Mouse (Mus musculus) hindbrain, embryonic 16.5 days (tissue): ENCODE measurements at regions not wholly inside any gene's neighbourhood (a gene's known extent, or its start where the extent isn't known, plus 50 kb on each side); places are given as distances from the start of the nearest gene placed in this dataset.

Source experiments
- ATAC-seq: fragments of 200-750 bp; cut with Nextera tagmentation; 2 replicates; pipeline ENCODE4 v1.8.0; 2017; ENCODE audit warnings: moderate TSS enrichment, moderate library complexity
- H3K27ac ChIP-seq: fragments of 300-500 bp; sonication (generic); 2 replicates; pipeline ENCODE4 v1.5.1; 2014; ENCODE audit warnings: low read depth, mild to moderate bottlenecking, control low read depth, low read length, moderate library complexity
- H3K27me3 ChIP-seq: fragments of 300-500 bp; sonication (generic); replicated peaks from 2 replicates; pipeline ENCODE4 v1.6.1; 2014; ENCODE audit warnings: low read length; ENCODE audit not compliant: control insufficient read depth, insufficient read depth
- H3K36me3 ChIP-seq: fragments of 300-500 bp; sonication (generic); 2 replicates; pipeline ENCODE4 v1.6.1; 2014; ENCODE audit warnings: mild to moderate bottlenecking, low read length, moderate library complexity, mixed read lengths; ENCODE audit not compliant: control insufficient read depth, insufficient read depth
- H3K4me1 ChIP-seq: fragments of 300-500 bp; sonication (generic); 2 replicates; pipeline ENCODE4 v1.6.1; 2014; ENCODE audit warnings: low read depth, low read length; ENCODE audit not compliant: control insufficient read depth, insufficient read depth
- H3K4me2 ChIP-seq: fragments of 300-500 bp; sonication (generic); 2 replicates; pipeline ENCODE4 v1.6.1; 2014; ENCODE audit warnings: mild to moderate bottlenecking, low read length, control low read depth, moderate library complexity
- H3K4me3 ChIP-seq: fragments of 300-500 bp; sonication (generic); 2 replicates; pipeline ENCODE4 v1.5.1; 2014; ENCODE audit warnings: mild to moderate bottlenecking, low read length, control low read depth, moderate library complexity
- H3K9ac ChIP-seq: fragments of 300-500 bp; sonication (generic); 2 replicates; pipeline ENCODE4 v1.6.1; 2014; ENCODE audit warnings: low read depth, mild to moderate bottlenecking, control low read depth, low read length, moderate library complexity
- H3K9me3 ChIP-seq: fragments of 300-500 bp; sonication (generic); 2 replicates; pipeline ENCODE4 v1.6.1; 2014; ENCODE audit warnings: mild to moderate bottlenecking, low read length, moderate library complexity; ENCODE audit not compliant: control insufficient read depth
- WGBS: fragments of 180-500 bp; shearing (Covaris S2); extraction: QIAGEN DNeasy Blood & Tissue Kit; methylation state at CpG from one replicate; pipeline ENCODE4 v1.1.7; 2014; 5-methylcytosine and 5-hydroxymethylcytosine counted together

DNA sequence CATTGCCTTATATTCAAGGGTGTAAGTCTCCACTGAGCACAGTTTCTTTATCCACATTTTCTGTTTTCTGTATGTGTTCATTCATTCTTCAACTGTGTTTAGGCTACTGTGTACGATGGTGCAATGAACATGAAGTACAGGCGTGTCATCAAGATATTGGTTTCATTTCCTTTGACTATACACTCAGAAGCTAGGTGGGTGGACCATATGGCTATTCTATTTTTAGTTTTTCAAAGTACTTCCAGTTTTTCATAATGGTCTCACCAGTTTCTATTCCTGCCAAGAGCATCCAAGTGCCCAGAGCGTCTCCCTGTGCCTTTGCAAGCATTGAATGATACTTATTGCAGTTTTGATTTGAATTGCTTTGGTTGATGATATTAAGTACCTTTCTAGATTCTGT, 132.8 kb upstream of the Nxpe4 start:
- ATAC-seq: no peak
- Histone ChIP-seq H3K9ac (no peak overlapping the region), H3K4me2 (no peak overlapping the region), H3K9me3 (no peaks in the 10 kb centered on the region), H3K36me3 (no peaks in the 10 kb centered on the region), H3K4me1 (no peaks in the 10 kb centered on the region), H3K27me3 (no peaks in the 10 kb centered on the region), H3K27ac (no peak overlapping the region), H3K4me3 (no peak overlapping the region)
- 97% methylated on average over 3 of the region's 3 CpGs for WGBS

DNA sequence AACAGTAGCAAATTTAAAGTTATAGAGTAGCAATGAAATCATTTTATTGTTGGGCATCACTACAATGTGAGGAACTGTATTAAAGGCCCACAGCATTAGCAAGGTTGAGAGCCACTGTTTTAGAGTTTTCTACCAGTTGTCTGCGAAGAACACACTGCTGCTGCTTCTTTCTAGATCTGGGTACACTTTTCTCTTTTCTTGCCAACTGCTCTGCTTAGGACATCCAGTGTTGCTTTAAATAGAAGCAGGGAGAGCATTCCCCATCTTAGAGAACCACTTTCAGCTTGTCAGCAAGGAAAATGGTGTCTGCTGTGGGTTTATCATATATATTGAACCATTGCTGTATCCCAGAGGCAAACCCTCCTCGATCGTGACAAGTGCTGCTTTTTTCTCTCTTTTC, 131.0 kb upstream of the Nxpe4 start:
- Histone ChIP-seq H3K4me3 (no peak overlapping the region), H3K4me1 (no peaks in the 10 kb centered on the region), H3K36me3 (no peaks in the 10 kb centered on the region), H3K9ac (no peak overlapping the region), H3K27me3 (no peaks in the 10 kb centered on the region), H3K4me2 (no peak overlapping the region), H3K9me3 (no peaks in the 10 kb centered on the region), H3K27ac (no peak overlapping the region)
- ATAC-seq: no peak
- WGBS: 85% methylated on average over 3 of the region's 3 CpGs

DNA sequence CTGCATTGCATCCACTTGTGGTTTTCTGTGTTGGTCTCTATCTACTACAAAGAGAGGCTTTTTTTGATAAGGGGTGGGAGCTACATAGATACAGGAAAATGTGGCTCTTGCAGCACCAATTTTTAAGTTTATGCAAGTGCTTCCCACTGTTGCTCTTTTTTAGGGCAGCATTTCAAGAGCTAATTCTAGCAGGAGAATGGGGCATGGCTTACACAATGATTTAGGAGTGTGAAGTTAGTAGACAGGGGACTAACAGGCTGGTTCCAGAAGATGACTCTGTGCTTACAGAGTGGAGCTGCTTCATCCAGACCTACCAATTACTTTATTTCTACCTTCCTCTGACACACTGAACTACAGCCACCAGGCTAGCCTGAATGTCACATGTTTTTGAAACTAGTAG, 125.9 kb upstream of the Nxpe4 start:
- no peak for ATAC-seq
- no peak overlapping the region for H3K27ac ChIP-seq
- H3K36me3 ChIP-seq: no peaks in the 10 kb centered on the region
- no peaks in the 10 kb centered on the region for H3K4me1 ChIP-seq
- H3K9ac ChIP-seq: no peak overlapping the region
- no peak overlapping the region for H3K4me2 ChIP-seq
- no peaks in the 10 kb centered on the region for H3K27me3 ChIP-seq
- no peaks in the 10 kb centered on the region for H3K9me3 ChIP-seq
- no peak overlapping the region for H3K4me3 ChIP-seq

DNA sequence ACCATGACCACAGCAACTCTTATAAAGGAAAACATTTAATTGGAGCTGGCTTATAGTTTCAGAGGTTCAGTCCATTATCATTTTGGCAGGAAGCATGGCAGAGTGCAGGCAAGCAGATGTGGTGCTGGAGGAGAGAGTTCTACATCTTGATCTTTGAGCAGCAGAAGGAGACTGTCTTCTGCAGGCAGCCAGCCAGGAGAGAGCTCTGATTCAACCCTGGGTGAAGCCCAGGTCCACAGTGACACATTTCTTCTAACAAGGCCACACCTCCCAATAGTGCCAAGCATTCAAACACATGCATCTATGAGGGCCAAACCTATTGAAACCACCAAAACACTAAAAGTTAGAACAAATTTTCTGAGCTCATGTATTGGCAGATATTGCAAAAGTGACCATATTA, 117.0 kb upstream of the Nxpe4 start:
- ATAC-seq: no peak
- H3K27me3 ChIP-seq: no peaks in the 10 kb centered on the region
- no peak overlapping the region for H3K4me3 ChIP-seq

DNA sequence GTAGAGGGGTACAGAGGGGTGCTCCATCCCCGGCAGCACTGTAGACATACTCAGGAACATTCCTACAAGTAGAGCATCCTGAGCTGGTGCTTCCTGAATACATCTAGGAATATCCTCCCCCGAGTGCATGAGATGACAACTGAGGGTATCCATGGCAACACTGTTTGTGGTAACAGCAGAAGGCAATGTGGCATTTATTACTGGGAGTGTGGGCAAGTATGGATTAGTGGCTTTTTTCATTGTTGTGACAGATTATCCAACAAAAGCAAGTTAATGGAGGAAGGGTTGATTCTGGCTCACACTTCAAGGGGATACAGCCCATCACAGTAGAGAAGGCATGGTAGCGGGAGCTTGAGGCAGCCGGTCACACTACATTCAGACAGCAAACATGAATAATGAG, 114.0 kb upstream of the Nxpe4 start:
- no peaks in the 10 kb centered on the region for H3K36me3 ChIP-seq

More for the DNA sequence above, 117.0 kb upstream of the Nxpe4 start:
- Histone ChIP-seq H3K27ac (no peak overlapping the region), H3K9ac (no peak overlapping the region), H3K4me2 (no peak overlapping the region), H3K9me3 (no peaks in the 10 kb centered on the region), H3K36me3 (no peaks in the 10 kb centered on the region), H3K4me1 (no peaks in the 10 kb centered on the region)

DNA sequence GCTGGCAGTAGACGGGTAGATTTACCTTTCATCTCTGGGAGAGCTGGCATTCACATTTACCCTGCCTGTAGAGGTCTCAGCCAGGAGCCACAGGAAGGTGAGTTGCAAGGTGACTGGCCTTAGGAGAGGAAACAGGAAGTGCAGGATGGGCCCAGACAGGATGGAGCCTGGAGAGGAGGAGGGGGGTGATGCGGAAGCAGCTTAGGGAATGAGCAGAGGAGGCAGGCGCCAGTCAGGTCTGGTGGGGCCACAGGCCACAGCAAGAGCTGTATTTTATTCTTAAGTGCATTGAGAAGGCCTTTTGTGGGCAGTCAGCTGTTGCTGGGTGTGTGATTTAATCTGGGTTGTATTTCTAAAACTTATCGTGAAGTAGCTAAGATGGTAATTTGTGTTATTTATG, 108.2 kb upstream of the Nxpe4 start:
- WGBS: 75% methylated on average over 4 of the region's 4 CpGs
- H3K36me3 ChIP-seq: no peaks in the 10 kb centered on the region
- no peak for ATAC-seq
- H3K4me2 ChIP-seq: no peak overlapping the region
- no peaks in the 10 kb centered on the region for H3K4me1 ChIP-seq
- no peaks in the 10 kb centered on the region for H3K9me3 ChIP-seq
- H3K9ac ChIP-seq: no peak overlapping the region
- H3K27me3 ChIP-seq: no peaks in the 10 kb centered on the region
- H3K27ac ChIP-seq: no peak overlapping the region
- no peak overlapping the region for H3K4me3 ChIP-seq

More for the DNA sequence above, 114.0 kb upstream of the Nxpe4 start:
- Histone ChIP-seq H3K4me3 (no peak overlapping the region), H3K4me1 (no peaks in the 10 kb centered on the region), H3K9ac (no peak overlapping the region), H3K9me3 (no peaks in the 10 kb centered on the region), H3K4me2 (no peak overlapping the region), H3K27ac (no peak overlapping the region), H3K27me3 (no peaks in the 10 kb centered on the region)
- WGBS: 53% methylated on average over 4 of the region's 4 CpGs
- ATAC-seq: no peak

DNA sequence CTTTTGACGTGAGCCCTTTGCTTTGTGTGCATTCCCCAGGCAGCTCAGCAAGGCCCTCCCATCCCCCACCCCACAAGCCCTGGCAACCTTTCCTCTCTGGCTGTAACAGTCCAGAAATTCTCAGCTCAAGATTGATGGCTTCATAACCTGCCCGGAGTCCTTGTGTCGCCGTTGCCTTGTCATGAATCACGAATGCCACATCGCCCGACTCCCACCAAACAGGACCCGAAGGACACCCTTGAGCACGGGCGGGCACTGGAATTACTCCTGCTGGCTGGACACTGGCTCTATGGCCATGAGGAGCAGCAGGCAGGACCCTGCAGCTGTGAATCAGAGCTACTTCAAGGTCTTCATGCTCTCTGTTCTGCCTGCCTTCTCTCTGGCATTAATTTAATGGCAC, 106.6 kb upstream of the Nxpe4 start:
- Histone ChIP-seq H3K4me1 (no peaks in the 10 kb centered on the region), H3K9ac (no peak overlapping the region), H3K9me3 (no peaks in the 10 kb centered on the region), H3K27me3 (no peaks in the 10 kb centered on the region), H3K4me3 (no peak overlapping the region), H3K27ac (no peak overlapping the region), H3K4me2 (no peak overlapping the region), H3K36me3 (no peaks in the 10 kb centered on the region)
- ATAC-seq: no peak
- 46% methylated on average over 10 of the region's 10 CpGs for WGBS

DNA sequence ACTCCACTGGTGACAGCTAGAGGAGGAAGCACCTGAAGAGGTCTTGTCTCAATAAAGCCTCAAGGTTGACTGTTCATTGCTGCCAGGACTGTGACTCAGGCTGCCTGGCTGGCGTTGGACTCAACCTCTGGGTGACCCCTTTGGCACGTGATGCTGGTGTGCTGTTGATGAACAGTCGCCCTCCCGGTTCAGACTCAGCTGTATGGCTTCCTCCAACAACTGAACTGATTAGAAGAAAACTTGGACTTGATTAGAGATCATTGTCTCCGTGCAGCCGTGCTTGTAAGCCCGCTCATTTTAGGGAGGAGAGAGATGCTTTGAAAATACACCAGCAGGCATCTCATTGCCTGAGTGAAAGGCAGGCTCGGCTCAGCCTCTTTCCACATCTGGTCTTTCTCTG, 103.2 kb upstream of the Nxpe4 start:
- H3K9ac ChIP-seq: no peak overlapping the region
- ATAC-seq: no peak
- H3K4me2 ChIP-seq: no peak overlapping the region
- no peaks in the 10 kb centered on the region for H3K4me1 ChIP-seq
- 49% methylated on average over 8 of the region's 8 CpGs for WGBS
- no peak overlapping the region for H3K4me3 ChIP-seq
- no peaks in the 10 kb centered on the region for H3K36me3 ChIP-seq
- H3K9me3 ChIP-seq: no peaks in the 10 kb centered on the region
- no peak overlapping the region for H3K27ac ChIP-seq
- H3K27me3 ChIP-seq: no peaks in the 10 kb centered on the region

DNA sequence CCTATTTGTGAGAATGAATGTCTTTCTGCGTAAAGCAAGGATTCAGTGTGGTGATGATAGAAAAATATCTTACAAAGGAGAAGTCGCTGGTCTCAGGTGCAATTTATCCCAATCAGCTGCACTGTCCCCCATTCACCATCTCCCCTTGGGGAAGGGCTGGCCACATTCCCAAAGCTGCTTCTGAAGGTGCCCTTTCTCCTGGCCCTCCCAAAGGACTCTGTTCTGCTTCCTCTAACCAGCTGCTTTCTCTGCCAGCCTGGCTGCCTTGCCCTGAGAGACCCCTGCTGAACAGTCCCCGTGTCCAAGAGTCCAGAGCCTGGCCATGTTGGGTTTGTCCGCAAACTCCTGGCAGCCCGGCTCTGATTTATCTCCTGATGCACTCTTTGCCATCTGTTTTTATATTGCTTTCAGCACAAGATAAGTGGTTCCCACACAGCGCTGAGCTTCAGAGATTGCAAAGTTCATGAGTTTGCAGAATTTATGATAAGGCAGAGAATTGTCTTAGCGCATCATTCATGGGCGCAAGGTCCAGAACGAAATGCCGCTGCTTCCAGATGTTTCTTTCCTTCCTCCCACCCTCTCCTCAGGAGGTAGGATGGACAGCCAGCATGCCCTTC, 102.2 kb upstream of the Nxpe4 start:
- no peak overlapping the region for H3K4me3 ChIP-seq

DNA sequence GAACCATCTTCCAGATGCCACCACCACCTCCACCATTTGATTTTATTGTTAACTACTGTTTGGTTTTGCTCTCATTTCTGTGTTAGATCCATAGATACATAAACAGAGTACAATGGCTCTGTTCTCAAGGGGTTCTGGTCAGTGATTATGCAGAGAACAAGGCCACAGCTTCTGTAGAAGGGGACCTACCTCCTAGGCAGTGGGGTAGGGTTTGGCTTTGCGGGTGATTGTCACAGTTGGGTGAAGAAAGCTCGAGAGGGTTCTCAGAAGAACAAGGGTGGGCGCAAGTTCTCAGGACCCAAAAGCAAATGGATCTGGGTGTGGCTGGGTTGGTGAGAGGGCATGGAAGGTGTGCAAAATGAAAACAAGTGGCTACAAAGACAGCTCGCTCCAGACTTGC, 100.8 kb upstream of the Nxpe4 start:
- Histone ChIP-seq H3K9me3 (no peaks in the 10 kb centered on the region), H3K27me3 (no peaks in the 10 kb centered on the region), H3K27ac (no peak overlapping the region), H3K9ac (no peak overlapping the region), H3K4me2 (no peak overlapping the region), H3K36me3 (no peaks in the 10 kb centered on the region), H3K4me1 (no peaks in the 10 kb centered on the region), H3K4me3 (no peak overlapping the region)
- ATAC-seq: no peak
- WGBS: 89% methylated on average over 4 of the region's 4 CpGs

More for the DNA sequence above, 102.2 kb upstream of the Nxpe4 start:
- Histone ChIP-seq H3K9me3 (no peaks in the 10 kb centered on the region), H3K27me3 (no peaks in the 10 kb centered on the region), H3K4me2 (no peak overlapping the region), H3K36me3 (no peaks in the 10 kb centered on the region), H3K4me1 (no peaks in the 10 kb centered on the region), H3K27ac (no peak overlapping the region), H3K9ac (no peak overlapping the region)
- ATAC-seq: no peak
- 80% methylated on average over 10 of the region's 10 CpGs for WGBS
